Mouse (Mus musculus) G1E (cell line): ENCODE results near the gene Zbp1.

ENCODE experiments used
- CTCF ChIP-seq: IDR thresholded peaks from 2 replicates; pipeline ENCODE4 v1.5.1; 2012; ENCODE audit warnings: low read depth, low read length, inconsistent platforms, mixed read lengths
- GATA1 ChIP-seq: IDR thresholded peaks from 2 replicates; pipeline ENCODE4 v1.6.1; 2012; ENCODE audit warnings: borderline replicate concordance, low read length, inconsistent platforms, mixed read lengths
- GATA2 ChIP-seq: IDR thresholded peaks from 2 replicates; pipeline ENCODE4 v1.6.1; 2012; ENCODE audit warnings: low read depth, low read length, inconsistent platforms, borderline replicate concordance
- POLR2AphosphoS5 ChIP-seq: IDR thresholded peaks from 2 replicates; pipeline ENCODE4 v1.6.1; 2012; ENCODE audit warnings: low read depth, low read length, inconsistent platforms; ENCODE audit not compliant: insufficient replicate concordance
- TAL1 ChIP-seq: conservative IDR thresholded peaks from 2 replicates; pipeline ENCODE4 v1.6.1; 2012; ENCODE audit warnings: low read depth, low read length, inconsistent platforms, mixed read lengths

DNA sequence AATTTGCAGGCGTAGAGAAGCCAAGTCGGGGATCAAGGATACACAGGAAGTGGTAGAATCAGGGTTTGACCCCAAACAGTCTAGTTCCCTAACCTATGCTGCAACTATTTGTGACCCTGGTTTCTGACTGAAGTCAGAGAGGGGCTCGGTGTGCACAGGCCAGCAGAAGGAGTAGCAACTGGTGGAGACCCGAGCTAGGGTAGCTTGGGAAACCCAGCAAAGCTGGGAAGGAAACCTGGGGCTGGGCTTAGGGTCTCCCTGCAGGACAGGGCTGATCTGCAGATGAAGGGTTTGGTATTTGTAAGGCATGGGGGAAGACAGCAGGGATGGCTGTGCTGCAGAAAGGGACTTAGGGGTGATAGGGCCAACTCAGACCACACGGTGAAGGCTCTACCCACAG lies 41.2 kb downstream of the Zbp1 start:
- TF ChIP-seq CTCF (no peak), GATA1 (no peak), POLR2AphosphoS5 (no peak), TAL1 (no peak), GATA2 (no peak)
